Mouse (Mus musculus) liver, embryonic 16.5 days (tissue): Measurements from ENCODE around the gene Celsr1. TPM values are rescaled to one million over a fixed set of nuclear protein-coding genes. Genes with fewer than 3 reads are reported as not detected.
"Not testable (repeated sequence)": the region's sequence is repeated elsewhere in the genome, so short reads cannot be mapped to it uniquely, and the experiment has no call there.

Experiments
- ATAC-seq: fragments of 200-750 bp; cut with Nextera tagmentation; 2 replicates; pipeline ENCODE4 v1.8.0; 2017; ENCODE audit warnings: low read depth, mild to moderate bottlenecking, moderate number of reproducible peaks, moderate library complexity
- H3K27ac ChIP-seq: fragments of 300-500 bp; sonication (generic); 2 replicates; pipeline ENCODE4 v1.5.1; 2014; ENCODE audit warnings: mild to moderate bottlenecking, low read length
- H3K27me3 ChIP-seq: fragments of 300-500 bp; sonication (generic); 2 replicates; pipeline ENCODE4 v1.6.1; 2014; ENCODE audit warnings: low read depth, low read length, mixed read lengths; ENCODE audit not compliant: control insufficient read depth, insufficient read depth
- H3K36me3 ChIP-seq: fragments of 300-500 bp; sonication (generic); 2 replicates; pipeline ENCODE4 v1.6.1; 2014; ENCODE audit warnings: mild to moderate bottlenecking; ENCODE audit not compliant: control insufficient read depth, insufficient read depth
- H3K4me1 ChIP-seq: fragments of 300-500 bp; sonication (generic); 2 replicates; pipeline ENCODE4 v1.6.1; 2014; ENCODE audit warnings: low read depth, low read length, mixed read lengths; ENCODE audit not compliant: control insufficient read depth
- H3K4me2 ChIP-seq: fragments of 300-500 bp; sonication (generic); 2 replicates; pipeline ENCODE4 v1.6.1; 2014; ENCODE audit warnings: low read depth, low read length, mixed read lengths
- H3K4me3 ChIP-seq: fragments of 300-500 bp; sonication (generic); 2 replicates; pipeline ENCODE4 v1.5.1; 2014; ENCODE audit warnings: low read depth, mild to moderate bottlenecking, low read length
- H3K9ac ChIP-seq: fragments of 300-500 bp; sonication (generic); 2 replicates; pipeline ENCODE4 v1.6.1; 2014; ENCODE audit warnings: low read depth, low read length
- H3K9me3 ChIP-seq: fragments of 300-500 bp; sonication (generic); replicated peaks from 2 replicates; pipeline ENCODE4 v1.6.1; 2016; ENCODE audit warnings: low read length; ENCODE audit not compliant: control insufficient read depth
- WGBS: fragments of 180-500 bp; shearing (Covaris S2); extraction: QIAGEN DNeasy Blood & Tissue Kit; methylation state at CpG from one replicate; pipeline ENCODE4 v1.1.7; 2014; ENCODE audit not compliant: insufficient replicate concordance; 5-methylcytosine and 5-hydroxymethylcytosine counted together
- polyA plus RNA-seq: library from polyadenylated mRNA; unstranded; fragments of >200 nt; fragmentation: Nextera tagmentation; extraction: Ambion mirVana; gene quantifications from 2 replicates; pipeline ENCODE4 v1.2.1, GENCODE M21; 2015

The Celsr1 gene
- polyA plus RNA-seq, 1 experiment from 2014 or later = 0.09 TPM

DNA sequence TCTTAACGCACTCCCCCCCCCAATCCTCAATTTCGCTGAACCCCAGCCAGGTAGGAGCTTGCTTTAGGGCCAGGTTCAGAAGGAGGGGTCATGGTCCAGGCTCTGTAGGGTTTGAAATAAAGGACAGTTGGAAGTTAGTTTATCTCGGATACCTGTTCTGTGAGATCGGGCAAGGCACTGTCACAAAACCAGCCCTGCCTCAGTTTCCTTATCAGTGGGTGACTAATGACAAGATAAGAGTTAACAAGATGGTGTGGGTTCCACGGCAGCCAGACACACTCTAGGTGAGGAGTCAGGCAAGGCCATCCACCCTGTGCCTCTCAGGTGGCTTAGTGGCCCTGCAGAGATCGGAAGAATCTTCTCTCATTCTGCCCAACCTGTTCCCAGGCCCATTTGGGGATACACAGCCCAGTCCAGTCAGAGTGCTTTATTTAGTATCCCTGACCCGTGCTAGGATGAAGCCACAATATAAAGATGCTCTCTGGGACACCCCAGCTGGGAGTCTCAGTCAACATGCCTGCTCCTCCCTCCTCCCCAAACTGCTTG lies 26.3 kb upstream of the Celsr1 start:
- Histone ChIP-seq H3K4me3 (peak overlapping the region; percentile 82), H3K27me3 (no peaks in the 10 kb centered on the region), H3K4me2 (peak overlapping the region; percentile 97), H3K4me1 (peaks cover 70% of the 10 kb centered on the region), H3K36me3 (no peaks in the 10 kb centered on the region), H3K9me3 (no peaks in the 10 kb centered on the region), H3K9ac (peak overlapping the region; percentile 92), H3K27ac (peak overlapping the region; percentile 83)
- no peak for ATAC-seq
- 28% methylated on average over 7 of the region's 7 CpGs for WGBS

DNA sequence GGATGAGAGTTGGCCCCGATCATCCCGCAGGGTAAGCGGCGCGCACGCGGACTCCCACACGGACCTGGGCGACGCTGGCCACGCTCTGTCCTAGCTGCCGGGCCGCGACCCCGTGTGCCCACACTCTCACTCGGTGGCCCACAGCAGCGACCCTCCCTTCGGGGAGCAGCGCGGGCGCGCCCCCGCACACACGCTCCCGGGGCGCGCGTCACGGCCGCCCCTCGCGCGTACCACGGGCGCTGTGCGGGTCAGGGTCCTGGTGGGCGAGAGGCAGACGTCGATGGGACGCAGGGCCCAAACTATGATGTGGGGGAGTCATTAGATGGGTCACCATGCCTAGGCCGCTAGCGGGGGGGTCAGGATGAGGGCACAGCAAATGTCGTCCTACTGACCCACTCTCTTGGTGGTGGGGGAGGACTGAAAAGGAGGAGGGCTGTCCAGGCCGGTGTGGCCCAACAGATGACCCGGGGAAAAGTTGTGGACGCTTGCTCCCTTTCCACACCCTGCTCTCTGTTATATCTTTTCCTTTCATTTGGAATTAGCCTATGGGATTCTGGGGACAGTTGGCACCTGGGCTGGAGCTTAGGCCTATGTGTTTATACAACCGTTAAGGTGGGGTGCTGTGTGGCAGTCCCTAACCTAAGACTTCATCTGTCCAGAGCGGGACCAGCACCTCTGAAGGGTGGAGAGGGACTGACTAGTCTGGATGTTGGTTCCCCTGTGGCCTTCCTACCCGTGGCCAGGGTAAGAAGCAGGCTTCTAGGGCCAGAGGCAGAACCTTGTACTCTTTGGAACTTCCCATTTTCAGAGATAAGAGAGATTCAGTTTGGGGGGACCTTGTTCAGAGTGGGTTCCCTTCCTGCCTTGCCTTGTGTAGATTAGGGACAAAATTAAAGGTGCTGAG lies 25.6 kb upstream of the Celsr1 start:
- peak overlapping the region; percentile 82 for H3K4me3 ChIP-seq
- peaks cover 69% of the 10 kb centered on the region for H3K4me1 ChIP-seq
- peak overlapping the region; percentile 83 for H3K27ac ChIP-seq
- 2% methylated on average over 44 of the region's 49 CpGs for WGBS
- H3K36me3 ChIP-seq = no peaks in the 10 kb centered on the region
- peak overlapping the region; percentile 92 for H3K9ac ChIP-seq
- ATAC-seq = peak; percentile 30
- H3K4me2 ChIP-seq = peak overlapping the region; percentile 97
- H3K27me3 ChIP-seq = no peaks in the 10 kb centered on the region
- H3K9me3 ChIP-seq = no peaks in the 10 kb centered on the region

DNA sequence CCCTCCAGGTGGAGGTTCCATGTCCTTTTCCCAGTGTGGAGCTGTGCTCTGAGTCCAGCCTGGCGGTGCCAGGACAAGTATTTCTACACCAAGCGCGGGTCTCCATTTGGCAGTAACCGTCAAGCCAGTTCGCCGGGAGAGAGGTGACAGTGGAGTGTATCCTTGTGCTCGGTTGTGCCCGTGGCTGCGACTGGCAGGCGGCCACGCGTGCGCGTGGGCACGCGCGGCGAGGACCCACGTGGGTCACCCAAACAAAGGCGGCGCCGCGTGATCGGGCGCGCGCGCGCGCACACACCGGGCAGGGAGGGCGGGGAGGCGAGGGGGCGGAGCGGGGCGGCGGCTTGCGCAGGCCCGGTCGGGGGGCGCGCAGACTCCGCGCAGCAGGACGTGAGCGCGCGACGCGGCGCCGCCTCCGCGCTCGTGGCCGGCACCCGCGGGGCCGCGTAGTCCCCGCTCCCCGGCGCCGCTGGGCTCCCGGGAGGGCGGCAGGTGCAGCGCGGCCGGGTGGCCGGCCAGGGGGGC lies 24.9 kb upstream of the Celsr1 start:
- peak overlapping the region; percentile 82 for H3K4me3 ChIP-seq
- H3K4me2 ChIP-seq = peak overlapping the region; percentile 97
- no peaks in the 10 kb centered on the region for H3K9me3 ChIP-seq
- peak overlapping the region; percentile 83 for H3K27ac ChIP-seq
- no peaks in the 10 kb centered on the region for H3K36me3 ChIP-seq
- H3K27me3 ChIP-seq = no peaks in the 10 kb centered on the region
- ATAC-seq = peak; percentile 84
- peak overlapping the region; percentile 92 for H3K9ac ChIP-seq
- H3K4me1 ChIP-seq = peaks cover 65% of the 10 kb centered on the region
- WGBS = under 1% methylated on average over 54 of the region's 70 CpGs

DNA sequence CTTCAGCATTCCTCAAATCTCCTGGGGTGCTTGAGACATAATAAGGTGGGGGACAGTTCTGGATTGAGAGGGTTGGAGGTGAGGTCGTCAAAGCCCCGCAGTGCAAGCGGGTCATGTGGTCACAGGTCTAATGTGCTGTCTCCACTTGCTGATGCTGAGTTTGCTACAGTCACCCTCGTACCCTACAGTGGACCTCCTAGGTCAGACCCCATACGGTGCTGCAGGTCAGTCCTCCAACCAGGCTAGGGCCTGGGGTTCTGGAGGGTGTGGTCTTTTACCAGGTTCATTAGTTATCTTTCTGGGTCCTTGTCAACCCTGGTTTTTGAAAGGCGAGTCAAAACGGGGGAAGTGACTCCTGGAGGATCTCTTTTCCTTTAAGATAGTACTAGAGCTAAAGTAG lies 24.3 kb upstream of the Celsr1 start:
- ATAC-seq = no peak
- 14% methylated on average over 7 of the region's 7 CpGs for WGBS
- peak overlapping the region; percentile 92; the same call in 1 of the 2 replicates for H3K9ac ChIP-seq

DNA sequence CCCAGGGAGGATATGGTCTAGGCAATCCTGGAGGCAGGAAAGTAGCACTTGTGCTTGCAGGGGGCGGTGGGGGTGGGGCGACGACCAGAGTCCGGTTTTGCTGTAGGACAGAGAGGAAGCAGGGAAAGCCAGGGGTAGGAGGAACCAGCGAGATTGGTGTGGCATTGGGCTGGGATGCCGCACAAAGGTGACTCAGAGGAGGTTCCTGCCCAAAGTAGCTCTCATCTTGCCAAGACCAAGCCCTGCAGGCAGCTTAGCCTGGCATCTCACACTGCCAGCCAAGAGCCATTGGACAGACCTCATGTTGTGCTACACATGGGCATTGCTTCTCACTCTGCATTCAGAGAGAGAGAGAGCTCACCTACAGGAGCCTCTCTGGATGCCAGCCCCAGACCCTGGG lies 23.8 kb upstream of the Celsr1 start, which contains the start of gene Gramd4:
TSS of gene Gramd4 (plus strand) at position 283 of the 400 bp plus-strand sequence.
- no peak for ATAC-seq
- Histone ChIP-seq H3K27me3 (no peaks in the 10 kb centered on the region), H3K4me3 (peak within 1 kb of the TSS; percentile 82), H3K9ac (peak within 1 kb of the TSS; percentile 92), H3K36me3 (no peaks in the 10 kb centered on the region), H3K4me2 (peak within 1 kb of the TSS; percentile 97), H3K9me3 (no peaks in the 10 kb centered on the region), H3K4me1 (peaks cover 56% of the 10 kb centered on the region), H3K27ac (no peak within 1 kb of the TSS)
- WGBS = 38% methylated on average over 6 of the region's 6 CpGs

More for the DNA sequence above, 24.3 kb upstream of the Celsr1 start:
- peaks cover 60% of the 10 kb centered on the region for H3K4me1 ChIP-seq
- no peak overlapping the region for H3K27ac ChIP-seq
- H3K4me3 ChIP-seq = peak overlapping the region; percentile 82
- no peaks in the 10 kb centered on the region for H3K27me3 ChIP-seq
- no peaks in the 10 kb centered on the region for H3K36me3 ChIP-seq
- H3K4me2 ChIP-seq = peak overlapping the region; percentile 97
- H3K9me3 ChIP-seq = no peaks in the 10 kb centered on the region

DNA sequence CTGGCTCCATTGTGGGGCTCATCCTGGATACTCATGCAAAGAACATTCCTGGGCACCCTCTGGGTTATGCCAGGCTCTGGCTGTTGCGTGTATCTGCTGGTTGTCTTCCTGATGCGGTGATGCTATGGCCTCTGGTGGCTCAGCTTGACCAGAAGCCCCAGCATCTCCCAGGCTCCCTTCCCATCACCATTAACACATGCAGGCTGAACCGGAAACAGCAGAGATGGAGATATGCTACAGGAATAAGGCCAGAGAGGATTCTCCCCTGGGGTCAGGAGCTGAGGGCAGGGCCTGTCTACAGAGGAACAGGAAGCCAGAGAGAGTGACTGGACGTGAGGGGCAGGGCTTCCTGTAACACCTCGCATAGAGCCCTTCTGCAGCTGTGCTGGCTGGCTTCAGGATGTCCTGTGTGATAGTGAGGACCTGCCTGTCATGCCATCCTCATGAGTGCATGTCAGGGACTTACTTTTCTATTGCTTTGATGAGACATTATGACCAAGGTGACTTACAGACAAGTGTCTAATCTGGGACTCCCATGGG lies 22.7 kb upstream of the Celsr1 start:
- no peak for ATAC-seq
- Histone ChIP-seq H3K27me3 (no peaks in the 10 kb centered on the region), H3K4me1 (peaks cover 56% of the 10 kb centered on the region), H3K9ac (no peak overlapping the region), H3K4me3 (no peak overlapping the region), H3K4me2 (no peak overlapping the region), H3K9me3 (no peaks in the 10 kb centered on the region), H3K36me3 (no peaks in the 10 kb centered on the region), H3K27ac (no peak overlapping the region)
- WGBS = 53% methylated on average over 5 of the region's 5 CpGs

DNA sequence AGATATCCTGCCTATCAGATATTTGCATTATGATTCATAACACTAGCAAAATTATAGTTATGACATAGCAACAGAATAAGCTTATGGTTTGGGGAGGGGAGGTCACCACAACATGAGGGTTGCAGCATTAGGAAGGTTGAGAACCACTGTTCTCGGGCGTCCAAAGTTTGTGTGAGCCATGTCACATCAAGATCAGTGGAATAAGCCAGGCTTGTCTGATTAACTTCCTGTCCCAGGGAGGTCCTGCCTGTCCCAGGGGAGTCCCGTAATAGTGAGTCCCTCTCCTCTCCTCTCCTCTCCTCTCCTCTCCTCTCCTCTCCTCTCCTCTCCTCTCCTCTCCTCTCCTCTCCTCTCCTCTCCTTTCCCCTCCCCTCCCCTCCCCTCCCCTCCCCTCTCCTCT lies 21.3 kb upstream of the Celsr1 start:
- not testable (repeated sequence) for H3K9ac ChIP-seq, H3K27me3 ChIP-seq, H3K36me3 ChIP-seq, H3K9me3 ChIP-seq, H3K4me3 ChIP-seq, H3K27ac ChIP-seq, H3K4me2 ChIP-seq, ATAC-seq
- WGBS = 48% methylated on average over 3 of the region's 3 CpGs
- peaks cover 56% of the 10 kb centered on the region for H3K4me1 ChIP-seq

DNA sequence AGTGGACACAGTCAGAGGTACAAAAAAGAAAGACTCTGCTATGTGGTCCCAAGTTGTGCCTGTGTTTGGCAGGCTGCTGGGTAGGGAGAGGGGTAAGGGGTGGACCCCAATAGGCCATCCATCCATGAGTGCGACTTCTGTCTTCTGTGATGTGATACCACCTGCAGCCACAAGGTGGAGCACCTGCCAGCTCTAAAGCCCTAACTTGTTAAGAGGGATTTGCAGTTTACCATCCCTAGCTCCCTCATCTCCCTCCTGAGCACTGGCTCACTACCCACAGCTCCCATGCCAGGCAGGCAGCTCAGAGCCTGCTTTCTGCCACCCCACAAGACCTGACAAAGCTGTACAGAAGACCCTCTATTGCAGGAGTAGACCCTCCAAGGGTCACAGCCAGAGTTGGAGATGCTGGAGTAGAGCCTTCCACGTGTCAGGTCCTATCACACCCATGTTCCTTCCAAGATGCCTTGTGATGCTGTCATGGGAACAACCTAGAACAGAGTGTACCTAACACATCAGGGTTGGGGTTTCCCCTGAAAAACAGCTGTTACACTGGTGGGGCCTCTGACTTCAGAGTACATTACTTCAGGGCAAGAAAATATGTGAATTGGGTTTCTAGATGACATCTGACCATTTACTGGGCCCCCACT lies 20.4 kb upstream of the Celsr1 start:
- no peak overlapping the region for H3K4me2 ChIP-seq
- no peaks in the 10 kb centered on the region for H3K27me3 ChIP-seq
- no peaks in the 10 kb centered on the region for H3K9me3 ChIP-seq
- no peaks in the 10 kb centered on the region for H3K36me3 ChIP-seq
- H3K4me3 ChIP-seq = no peak overlapping the region
- H3K9ac ChIP-seq = no peak overlapping the region
- WGBS = 34% methylated on average over 2 of the region's 2 CpGs
- H3K4me1 ChIP-seq = peaks cover 51% of the 10 kb centered on the region
- ATAC-seq = no peak
- H3K27ac ChIP-seq = no peak overlapping the region; the same call in 1 of the 2 replicates
